Mouse (Mus musculus): ENCODE data around the gene Fam192a. TPM values are rescaled to one million over a fixed set of nuclear protein-coding genes. Genes with fewer than 3 reads are reported as not detected.

The Fam192a gene
- polyA plus RNA-seq, 1 experiment: 19.1 TPM

DNA sequence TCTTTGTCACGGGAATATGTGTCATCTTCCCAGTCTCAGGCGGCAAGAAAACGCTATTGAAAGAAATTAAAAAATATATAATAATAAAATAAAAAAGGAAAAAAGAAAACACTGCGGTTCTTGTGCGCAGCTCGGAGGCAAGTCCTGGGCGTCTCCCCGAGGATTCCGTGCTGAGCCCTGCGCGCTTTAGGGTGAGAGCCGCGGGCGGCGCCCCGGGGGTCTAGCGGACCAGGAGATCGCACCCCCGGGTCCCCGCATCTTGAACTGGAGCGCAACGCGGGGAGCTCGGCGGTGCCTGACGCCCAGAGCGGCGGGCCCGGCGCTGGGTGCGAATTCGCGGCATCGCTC lies 69.3 kb downstream of the Fam192a start:
- DNase-seq (ENCODE audit: low read depth): no peak

DNA sequence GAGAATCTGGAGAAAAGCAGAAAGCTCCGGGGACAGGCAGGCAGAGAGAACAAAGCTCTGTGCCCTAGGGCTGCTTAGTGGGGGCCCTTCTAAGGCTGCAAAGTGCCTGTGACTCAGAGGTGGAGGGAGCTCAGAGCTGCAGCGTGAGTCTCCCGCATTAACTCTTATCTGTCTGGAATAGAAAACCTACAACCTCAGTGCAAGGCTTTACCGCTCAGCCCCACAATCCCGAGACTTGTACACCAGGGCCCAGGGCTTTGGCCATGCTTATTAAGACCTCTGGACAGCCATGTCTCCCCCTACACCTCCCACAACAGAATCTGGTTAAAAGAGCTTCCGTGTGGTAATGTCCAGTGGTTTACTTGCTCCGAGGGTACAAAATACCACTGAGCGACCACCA lies 69.8 kb downstream of the Fam192a start:
- no peak for DNase-seq (ENCODE audit: low read depth)

DNA sequence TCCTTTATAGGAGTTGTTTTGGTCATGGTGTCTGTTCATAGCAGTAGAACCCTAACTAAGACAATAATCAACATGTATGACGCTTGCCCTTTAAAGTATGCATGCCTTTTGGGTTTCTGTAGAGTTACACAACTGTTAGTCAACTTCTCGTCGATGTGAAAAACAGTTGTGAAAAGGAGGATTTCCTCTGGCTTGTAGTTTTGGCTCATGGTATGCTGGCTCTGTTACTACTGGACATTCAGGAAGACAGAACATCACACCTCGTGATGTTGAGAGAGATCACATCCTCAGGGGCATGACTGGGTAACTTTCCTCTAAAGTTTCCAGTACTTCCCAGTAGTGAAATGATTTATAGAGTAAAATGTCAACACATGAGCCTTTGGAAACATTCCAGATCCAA lies 71.2 kb downstream of the Fam192a start:
- no peak for DNase-seq (ENCODE audit: low read depth)

DNA sequence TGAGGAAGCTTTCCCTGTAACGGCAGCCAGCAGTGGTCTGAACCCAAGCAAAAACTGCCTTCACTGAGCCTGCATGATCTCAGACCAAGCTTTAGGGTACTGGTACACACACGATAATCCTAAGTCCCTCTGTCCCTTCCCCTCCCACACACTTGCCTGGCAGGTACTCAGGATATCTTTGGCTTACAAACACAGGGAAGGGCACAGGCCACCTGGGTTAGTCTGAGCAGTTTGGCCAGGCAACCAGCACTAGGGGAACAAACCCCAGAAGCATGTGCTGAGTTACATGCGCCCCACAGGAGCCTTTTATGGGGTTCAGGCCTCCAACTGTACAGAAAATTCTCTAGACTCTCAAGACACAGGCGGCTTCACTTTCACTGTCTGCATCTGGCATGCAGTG lies 71.9 kb downstream of the Fam192a start:
- DNase-seq (ENCODE audit: low read depth): no peak

DNA sequence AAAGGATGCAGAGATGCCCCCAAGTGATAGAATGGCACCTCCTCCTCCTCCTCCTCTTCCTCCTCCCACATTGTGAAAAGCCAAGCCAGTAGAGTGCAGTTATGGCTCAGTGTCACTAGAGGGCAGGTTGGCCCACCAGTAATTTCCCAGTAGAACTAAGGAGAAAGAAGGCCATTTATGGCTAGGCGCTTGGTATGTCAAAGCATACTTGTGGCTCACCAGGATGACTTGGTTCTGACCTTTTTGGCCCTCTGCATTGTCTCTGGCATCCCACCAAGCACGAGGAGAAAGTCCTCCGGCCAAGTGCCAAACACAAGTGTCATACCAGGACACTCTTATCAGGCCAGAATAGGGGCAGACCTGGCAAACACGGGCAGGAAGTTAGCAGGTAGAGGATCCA lies 73.6 kb downstream of the Fam192a start:
- DNase-seq (ENCODE audit: low read depth): no peak

DNA sequence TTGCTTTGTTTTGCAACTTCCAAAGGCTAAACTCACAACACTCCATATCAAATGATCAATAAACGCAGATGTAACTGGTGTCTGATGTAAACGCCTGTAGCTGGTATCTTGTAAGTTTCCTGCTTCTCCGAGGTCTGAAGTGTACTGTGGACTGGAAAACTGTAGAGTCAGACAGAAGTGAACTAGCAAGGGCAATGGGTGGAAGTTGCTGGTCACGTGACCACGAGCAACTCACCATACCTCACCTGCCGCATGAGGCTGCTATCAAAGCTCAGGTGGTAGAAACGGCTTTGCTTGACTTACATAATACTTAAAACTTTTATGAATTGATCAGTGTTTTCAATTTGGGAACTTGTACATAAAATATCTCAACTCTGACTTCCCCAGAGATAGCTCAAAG lies 74.6 kb downstream of the Fam192a start:
- no peak for DNase-seq (ENCODE audit: low read depth)

DNA sequence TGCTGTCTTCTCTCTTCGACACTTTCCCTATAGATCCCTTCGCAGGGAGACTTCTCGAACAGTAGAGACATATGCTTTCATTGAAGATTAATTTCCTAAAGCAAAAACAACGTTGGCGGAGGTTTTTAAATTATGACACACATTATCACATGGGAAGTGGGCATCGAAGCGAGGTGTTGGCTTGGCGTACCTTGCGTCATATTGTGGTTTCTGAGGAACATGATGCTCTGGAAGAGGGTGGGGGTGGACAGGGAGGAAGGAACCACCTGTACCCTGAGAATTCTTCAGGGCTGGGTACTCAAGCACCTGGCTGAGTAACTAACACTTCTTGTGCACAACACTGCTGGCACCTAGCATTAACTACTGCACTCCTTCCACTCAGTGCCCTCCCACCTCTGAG lies 77.2 kb downstream of the Fam192a start:
- no peak for DNase-seq (ENCODE audit: low read depth)

Other genes with a start within 250 kb of the Fam192a start
- gene Herpud1, start 215.6 kb downstream of the Fam192a start, polyA plus RNA-seq (2012; rRNA removed): 262 and 303 TPM in 2 replicates
- 11.2 and 13.3 TPM in 2 replicates for gene Nlrc5, start 167.6 kb downstream of the Fam192a start, polyA plus RNA-seq (2012; rRNA removed)
- gene Cpne2, start 69.0 kb downstream of the Fam192a start, polyA plus RNA-seq (2012; rRNA removed): 45.6 and 50.1 TPM in 2 replicates
- gene Rspry1, start 60 bp downstream of the Fam192a start, polyA plus RNA-seq (2012; rRNA removed): 9.1 and 9.4 TPM in 2 replicates
- 64.6 and 79.0 TPM in 2 replicates for gene Arl2bp, start 64.6 kb upstream of the Fam192a start, polyA plus RNA-seq (2012; rRNA removed)
- 24.8 and 33.0 TPM in 2 replicates for gene Pllp, start 94.3 kb upstream of the Fam192a start, polyA plus RNA-seq (2012; rRNA removed)
- gene Ccl22, start 143.6 kb upstream of the Fam192a start, polyA plus RNA-seq (2012; rRNA removed): 1.1 and 2.6 TPM in 2 replicates
- 31.2 and 54.2 TPM in 2 replicates for gene Cx3cl1, start 170.0 kb upstream of the Fam192a start, polyA plus RNA-seq (2012; rRNA removed)
- gene Ccl17, start 208.5 kb upstream of the Fam192a start, polyA plus RNA-seq (2012; rRNA removed): 2.7 and 4.1 TPM in 2 replicates
- 129 and 131 TPM in 2 replicates for gene Coq9, start 236.3 kb upstream of the Fam192a start, polyA plus RNA-seq (2012; rRNA removed)
- 18.2 and 26.9 TPM in 2 replicates for gene Ciapin1, start 236.4 kb upstream of the Fam192a start, polyA plus RNA-seq (2012; rRNA removed)